Mouse (Mus musculus) neural tube, embryonic 12.5 days (tissue): ENCODE results near the gene Cnpy4. TPM values are rescaled to one million over a fixed set of nuclear protein-coding genes. Genes with fewer than 3 reads are reported as not detected.
A peak's percentile ranks its signal among the peaks of the same experiment; 100 is the strongest.
"Not testable (repeated sequence)": the region's sequence is repeated elsewhere in the genome, so short reads cannot be mapped to it uniquely, and the experiment has no call there.

Experiments used
- ATAC-seq: fragments of 200-750 bp; cut with Nextera tagmentation; 2 replicates; pipeline ENCODE4 v1.8.0; 2017; ENCODE audit warnings: low read depth, mild to moderate bottlenecking, moderate TSS enrichment, moderate library complexity; ENCODE audit not compliant: low FRiP score
- H3K27ac ChIP-seq: fragments of 300-500 bp; sonication (generic); 2 replicates; pipeline ENCODE4 v1.5.1; 2016
- H3K27me3 ChIP-seq: fragments of 300-500 bp; sonication (generic); replicated peaks from 2 replicates; pipeline ENCODE4 v1.6.1; 2016; ENCODE audit warnings: mild to moderate bottlenecking
- H3K36me3 ChIP-seq: fragments of 300-500 bp; sonication (generic); 2 replicates; pipeline ENCODE4 v1.6.1; 2016; ENCODE audit warnings: mild to moderate bottlenecking
- H3K4me1 ChIP-seq: fragments of 300-500 bp; sonication (generic); 2 replicates; pipeline ENCODE4 v1.6.1; 2016
- H3K4me2 ChIP-seq: fragments of 300-500 bp; sonication (generic); replicated peaks from 2 replicates; pipeline ENCODE4 v1.6.1; 2016; ENCODE audit warnings: mild to moderate bottlenecking
- H3K4me3 ChIP-seq: fragments of 300-500 bp; sonication (generic); 2 replicates; pipeline ENCODE4 v1.5.1; 2016
- H3K9ac ChIP-seq: fragments of 300-500 bp; sonication (generic); 2 replicates; pipeline ENCODE4 v1.6.1; 2016; ENCODE audit warnings: mild to moderate bottlenecking
- H3K9me3 ChIP-seq: fragments of 300-500 bp; sonication (generic); 2 replicates; pipeline ENCODE4 v1.6.1; 2016; ENCODE audit warnings: mild to moderate bottlenecking
- WGBS: fragments of 180-500 bp; shearing (Covaris S2); methylation state at CpG from one replicate; pipeline ENCODE4 v1.1.7; 2016; 5-methylcytosine and 5-hydroxymethylcytosine counted together
- polyA plus RNA-seq: library from polyadenylated mRNA; unstranded; fragments of >200 nt; fragmentation: Nextera tagmentation; extraction: Ambion mirVana; gene quantifications from 2 replicates; pipeline ENCODE4 v1.2.1, GENCODE M21; 2016

Gene Cnpy4
- polyA plus RNA-seq, 1 experiment from 2014 or later, result 46.8 TPM

DNA sequence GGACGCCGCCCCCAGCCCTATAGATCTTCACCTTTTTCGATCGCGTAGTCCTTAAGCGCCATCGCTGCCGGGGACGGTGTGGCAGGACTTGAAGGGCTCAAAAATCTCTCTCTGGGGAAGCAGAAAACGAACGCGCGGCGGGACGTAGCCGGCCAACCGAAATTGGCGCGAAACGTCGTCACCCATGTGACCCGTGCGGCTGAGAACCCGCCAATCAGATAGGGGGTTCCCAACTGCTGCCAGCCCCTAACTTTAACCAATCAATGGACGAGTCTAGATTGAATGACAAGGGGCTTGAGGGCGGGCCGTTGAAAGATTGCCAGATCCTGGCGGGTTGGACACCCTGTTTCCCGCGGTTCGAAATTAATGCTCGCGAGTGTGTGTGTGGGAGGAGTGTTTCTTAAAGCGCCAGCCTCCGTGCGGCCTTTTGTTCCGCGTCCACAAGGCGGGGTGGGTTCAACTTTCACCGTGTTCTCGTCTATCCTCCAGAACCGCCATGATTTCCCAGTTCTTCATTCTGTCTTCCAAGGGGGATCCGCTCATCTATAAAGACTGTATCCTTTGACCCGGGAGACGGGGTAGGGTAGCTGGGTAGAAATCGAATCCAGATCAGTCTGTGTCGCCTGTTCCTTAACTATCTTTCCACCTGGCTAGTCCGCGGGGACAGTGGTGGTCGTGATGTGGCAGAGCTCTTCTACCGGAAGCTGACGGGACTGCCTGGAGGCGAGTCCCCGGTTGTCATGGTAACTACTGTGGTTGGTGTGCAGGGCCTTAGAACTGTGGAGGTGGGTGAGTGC, 15.4 kb upstream of the Cnpy4 start, which contains the start of the genes Ap4m1 and Mcm7:
Ap4m1 (plus strand) TSS at position 308 of the 797 bp plus-strand sequence.
Mcm7 (minus strand) TSS at position 728 of the 797 bp plus-strand sequence.
- H3K4me1 ChIP-seq, result peaks cover 19% of the 10 kb centered on the region
- under 1% methylated on average over 54 of the region's 54 CpGs for WGBS
- H3K4me2 ChIP-seq, result peak within 1 kb of the TSS; percentile 78
- peak within 1 kb of the TSS; percentile 60 for H3K27ac ChIP-seq
- no peaks in the 10 kb centered on the region for H3K27me3 ChIP-seq
- peak within 1 kb of the TSS; percentile 49 for H3K9ac ChIP-seq
- peak; percentile 96 for ATAC-seq
- H3K36me3 ChIP-seq, result peaks cover 53% of the 10 kb centered on the region
- H3K9me3 ChIP-seq, result no peaks in the 10 kb centered on the region
- H3K4me3 ChIP-seq, result peak within 1 kb of the TSS; percentile 58

DNA sequence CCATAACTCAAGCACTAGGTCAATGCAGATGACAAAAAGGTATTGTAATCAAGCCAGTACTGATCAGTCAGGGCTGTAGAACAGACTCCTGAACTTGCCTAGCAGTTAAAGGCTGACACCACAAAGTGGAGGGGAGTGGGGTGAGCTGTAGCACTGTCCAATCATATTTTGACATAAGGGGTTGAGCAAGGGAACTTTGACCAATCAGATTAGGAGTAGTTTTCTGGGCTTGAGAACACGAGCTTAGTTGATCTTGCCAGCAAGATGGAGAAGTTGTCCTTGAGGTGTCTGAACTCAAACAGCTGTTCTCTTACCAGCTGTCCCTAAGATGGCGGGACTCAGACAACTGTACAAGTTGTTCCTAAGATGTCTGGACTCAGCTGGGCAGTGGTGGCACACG, 14.1 kb upstream of the Cnpy4 start:
- 85% methylated on average over 3 of the region's 3 CpGs for WGBS
- no peak for ATAC-seq
- Histone ChIP-seq H3K27ac (no peak overlapping the region), H3K4me3 (no peak overlapping the region), H3K9ac (no peak overlapping the region), H3K36me3 (peaks cover 53% of the 10 kb centered on the region), H3K4me2 (no peak overlapping the region), H3K4me1 (peaks cover 19% of the 10 kb centered on the region), H3K9me3 (no peaks in the 10 kb centered on the region), H3K27me3 (no peaks in the 10 kb centered on the region)

DNA sequence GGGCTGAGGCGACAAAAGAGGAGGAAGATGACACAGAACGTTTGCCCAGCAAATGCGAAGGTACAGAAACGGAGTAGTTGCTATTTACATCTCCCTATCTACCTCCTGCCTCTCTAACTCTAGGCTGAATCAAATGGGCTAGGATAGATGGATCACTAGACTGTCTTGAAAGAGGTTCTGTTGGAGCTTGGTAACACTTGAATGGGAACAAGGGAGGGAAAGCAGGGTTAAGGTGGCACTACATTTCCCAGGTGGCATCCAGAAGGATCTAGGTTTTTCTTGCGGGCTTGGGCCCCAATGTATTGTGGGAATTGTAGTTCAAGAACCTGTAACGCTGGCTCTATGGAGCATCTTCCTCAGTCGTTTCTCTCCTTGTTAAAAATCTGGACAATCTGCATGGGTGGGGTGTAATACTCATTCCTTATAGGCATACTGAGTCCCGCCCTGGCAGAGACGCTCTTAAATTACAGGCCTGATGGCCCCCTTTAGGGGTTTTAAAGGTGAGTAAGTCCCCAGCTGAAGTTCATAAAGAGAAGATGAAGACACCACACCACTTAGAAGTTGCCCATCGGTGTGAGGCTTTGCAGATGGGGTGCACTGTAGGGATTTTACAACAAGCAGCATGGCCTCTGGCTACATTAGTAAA, 499 bp downstream of the Cnpy4 start:
- Histone ChIP-seq H3K4me3 (peak overlapping the region; percentile 73), H3K4me2 (peak overlapping the region; percentile 72), H3K27me3 (no peaks in the 10 kb centered on the region), H3K9ac (peak overlapping the region; percentile 70), H3K27ac (no peak overlapping the region), H3K36me3 (peaks cover 44% of the 10 kb centered on the region), H3K9me3 (no peaks in the 10 kb centered on the region), H3K4me1 (peaks cover 16% of the 10 kb centered on the region)
- peak; percentile 88 for ATAC-seq
- 1% methylated on average over 10 of the region's 10 CpGs for WGBS

DNA sequence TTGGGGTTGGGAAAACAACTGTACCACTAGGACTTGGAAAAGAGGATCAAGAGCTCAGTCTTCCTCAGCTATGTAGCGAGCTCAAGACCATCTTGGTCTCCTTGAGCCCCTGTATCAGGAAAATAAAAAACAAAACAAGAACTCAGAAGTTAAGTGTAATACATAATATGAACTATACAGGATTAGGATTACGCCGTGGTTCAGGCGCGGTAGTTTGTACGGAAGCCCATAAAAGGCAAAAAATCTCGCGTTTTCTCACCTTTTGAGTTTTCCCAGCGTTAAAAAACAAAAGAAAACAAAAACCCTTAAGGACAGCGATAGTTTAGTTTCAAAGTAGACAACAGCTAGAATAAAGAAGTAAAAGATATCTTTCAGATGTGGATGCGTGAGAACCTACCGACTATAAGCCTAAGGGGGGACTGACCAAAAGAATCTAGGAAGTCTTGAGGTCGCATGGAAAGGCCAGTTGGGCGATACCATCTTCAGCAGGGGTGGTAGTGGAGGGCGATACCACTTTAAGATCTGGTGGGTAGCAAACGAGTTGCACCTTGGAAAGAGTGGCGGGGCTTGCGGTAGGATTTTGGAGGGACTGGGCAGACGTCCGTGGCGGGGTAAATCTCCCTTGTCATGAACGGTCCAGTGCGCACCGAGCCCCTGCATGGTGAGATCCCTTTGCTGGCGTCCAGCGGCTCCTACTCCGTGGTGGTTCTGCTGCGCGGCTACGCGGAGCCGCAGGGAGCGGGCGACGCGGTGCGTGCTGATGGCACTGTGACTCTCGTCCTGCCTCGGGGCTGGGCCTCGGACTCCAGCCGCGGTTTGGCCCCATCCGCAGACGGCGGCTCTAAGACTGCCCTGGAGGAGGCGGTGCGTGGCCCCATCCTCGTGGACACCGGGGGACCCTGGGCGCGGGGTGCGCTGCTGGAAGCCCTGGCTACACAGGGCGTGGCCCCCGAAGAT, 6.8 kb downstream of the Cnpy4 start, which contains the start of gene Mblac1:
Mblac1 (plus strand) TSS at position 544 of the 957 bp plus-strand sequence.
- H3K27ac ChIP-seq, result peak within 1 kb of the TSS; percentile 83
- H3K9me3 ChIP-seq, result no peaks in the 10 kb centered on the region
- no peaks in the 10 kb centered on the region; the same call in 1 of the 2 replicates for H3K4me1 ChIP-seq
- WGBS, result 9% methylated on average over 54 of the region's 54 CpGs
- H3K4me3 ChIP-seq, result peak within 1 kb of the TSS; percentile 71
- ATAC-seq, result peak; percentile 90
- peak within 1 kb of the TSS; percentile 88 for H3K4me2 ChIP-seq
- H3K9ac ChIP-seq, result peak within 1 kb of the TSS; percentile 83
- no peaks in the 10 kb centered on the region for H3K27me3 ChIP-seq
- peaks cover 35% of the 10 kb centered on the region for H3K36me3 ChIP-seq

DNA sequence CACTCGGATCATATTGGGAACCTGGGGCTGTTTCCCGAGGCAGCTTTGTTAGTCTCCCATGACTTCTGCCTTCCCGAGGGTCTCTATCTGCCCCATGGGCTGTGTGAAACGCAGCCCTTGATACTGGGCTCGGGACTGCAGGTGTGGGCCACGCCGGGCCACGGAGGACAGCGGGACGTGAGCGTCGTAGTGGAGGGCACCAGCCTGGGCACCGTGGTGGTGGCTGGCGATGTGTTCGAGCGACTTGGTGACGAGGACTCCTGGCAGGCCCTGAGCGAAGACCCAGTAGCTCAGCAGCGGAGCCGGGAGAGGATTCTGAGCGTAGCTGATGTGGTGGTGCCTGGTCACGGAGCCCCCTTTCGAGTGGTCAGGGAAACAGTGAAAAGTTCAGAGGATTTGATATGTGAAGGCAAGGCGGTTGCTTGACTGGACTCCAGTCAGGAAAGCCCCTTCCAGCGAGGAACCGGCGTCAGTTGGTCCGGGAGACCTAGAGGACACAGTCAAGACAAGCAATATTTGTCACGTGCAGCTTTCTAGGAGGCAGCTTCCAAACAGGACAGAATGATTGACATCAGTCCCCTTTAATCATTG, 7.6 kb downstream of the Cnpy4 start:
- Histone ChIP-seq H3K4me1 (no peaks in the 10 kb centered on the region; the same call in 1 of the 2 replicates), H3K27ac (peak overlapping the region; percentile 83), H3K9ac (peak overlapping the region; percentile 83), H3K27me3 (no peaks in the 10 kb centered on the region), H3K4me2 (peak overlapping the region; percentile 88), H3K4me3 (peak overlapping the region; percentile 71), H3K36me3 (peaks cover 33% of the 10 kb centered on the region), H3K9me3 (no peaks in the 10 kb centered on the region)
- 3% methylated on average over 29 of the region's 29 CpGs for WGBS
- peak; percentile 73 for ATAC-seq

DNA sequence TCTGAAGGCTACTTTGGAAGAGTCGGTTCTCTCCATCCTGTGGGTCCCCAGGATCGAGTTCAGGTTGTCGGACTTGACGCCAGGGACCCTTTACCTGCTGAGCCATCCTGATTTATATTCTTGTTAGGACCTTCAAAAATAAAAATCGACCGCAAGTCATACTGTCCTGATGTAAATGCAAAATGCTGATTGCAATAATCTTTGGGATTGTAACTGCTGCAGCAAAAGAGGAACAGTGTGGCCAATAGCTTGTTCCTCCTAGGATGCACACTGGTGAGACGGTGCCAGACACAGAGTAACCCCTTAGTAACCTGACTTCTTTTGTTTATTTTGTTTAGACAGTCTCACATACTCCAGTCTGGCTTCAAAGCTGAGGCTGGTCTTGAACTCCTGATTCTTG, 8.2 kb downstream of the Cnpy4 start:
- no peak for ATAC-seq
- H3K27ac ChIP-seq, result no peak overlapping the region

DNA sequence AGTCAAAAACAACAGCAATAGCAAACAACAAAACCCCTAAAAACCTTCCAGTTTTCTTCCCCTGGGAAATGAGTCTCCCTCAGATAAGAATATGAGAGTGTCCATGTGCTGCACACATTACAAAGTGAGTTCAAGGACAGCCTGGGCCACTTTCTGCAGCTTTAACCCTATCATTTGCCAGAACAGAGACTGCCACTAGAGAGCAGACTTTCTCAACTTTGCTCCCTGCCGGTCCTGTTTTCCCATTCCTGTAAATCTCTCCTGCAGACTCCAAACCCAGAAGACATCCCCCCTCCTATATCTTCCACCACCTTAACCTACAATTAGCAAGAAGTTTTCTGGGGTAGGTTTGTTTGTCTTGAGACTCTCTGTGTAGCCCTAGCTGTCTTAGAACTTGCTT, 12.3 kb downstream of the Cnpy4 start:
- no peak overlapping the region for H3K4me2 ChIP-seq
- H3K9ac ChIP-seq, result no peak overlapping the region
- no peaks in the 10 kb centered on the region; the same call in 1 of the 2 replicates for H3K4me1 ChIP-seq
- H3K27me3 ChIP-seq, result no peaks in the 10 kb centered on the region
- no peaks in the 10 kb centered on the region for H3K9me3 ChIP-seq
- 13% methylated on average over 1 of the region's 1 CpGs for WGBS
- H3K27ac ChIP-seq, result no peak overlapping the region
- H3K36me3 ChIP-seq, result no peaks in the 10 kb centered on the region
- ATAC-seq, result no peak
- H3K4me3 ChIP-seq, result no peak overlapping the region

More for the DNA sequence above, 8.2 kb downstream of the Cnpy4 start:
- Histone ChIP-seq H3K9me3 (no peaks in the 10 kb centered on the region), H3K4me1 (no peaks in the 10 kb centered on the region; the same call in 1 of the 2 replicates), H3K4me2 (peak overlapping the region; percentile 88), H3K9ac (no peak overlapping the region), H3K36me3 (peaks cover 30% of the 10 kb centered on the region), H3K27me3 (no peaks in the 10 kb centered on the region), H3K4me3 (0 out of 2 replicates have a peak overlapping the region, but pooled peaks have one; percentile 71)
- WGBS, result 81% methylated on average over 7 of the region's 7 CpGs

DNA sequence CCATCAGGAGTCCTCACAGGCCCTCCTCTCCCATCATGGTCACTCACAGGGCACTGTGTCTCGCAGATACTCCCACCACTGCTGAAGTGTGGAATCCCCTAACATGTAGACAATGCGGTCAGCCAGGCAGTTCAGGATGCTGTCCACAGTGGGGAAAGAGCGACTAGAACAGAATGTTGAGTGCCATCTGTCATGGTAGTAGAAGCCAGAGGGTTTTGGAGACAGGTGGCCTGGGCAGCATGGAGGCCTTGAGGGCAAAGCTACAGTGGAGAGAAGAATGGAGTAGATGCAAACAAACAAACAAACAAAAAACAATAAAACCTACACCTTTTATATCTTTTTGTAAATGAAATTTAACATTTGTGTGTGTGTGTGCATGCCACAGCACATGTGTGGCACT, 14.8 kb downstream of the Cnpy4 start:
- WGBS, result 77% methylated on average over 3 of the region's 3 CpGs
- H3K27me3 ChIP-seq, result no peaks in the 10 kb centered on the region
- H3K4me2 ChIP-seq, result no peak overlapping the region
- no peak overlapping the region for H3K27ac ChIP-seq
- no peak for ATAC-seq
- H3K36me3 ChIP-seq, result no peaks in the 10 kb centered on the region
- no peak overlapping the region for H3K9ac ChIP-seq
- H3K4me1 ChIP-seq, result no peaks in the 10 kb centered on the region
- no peak overlapping the region for H3K4me3 ChIP-seq
- H3K9me3 ChIP-seq, result no peaks in the 10 kb centered on the region

DNA sequence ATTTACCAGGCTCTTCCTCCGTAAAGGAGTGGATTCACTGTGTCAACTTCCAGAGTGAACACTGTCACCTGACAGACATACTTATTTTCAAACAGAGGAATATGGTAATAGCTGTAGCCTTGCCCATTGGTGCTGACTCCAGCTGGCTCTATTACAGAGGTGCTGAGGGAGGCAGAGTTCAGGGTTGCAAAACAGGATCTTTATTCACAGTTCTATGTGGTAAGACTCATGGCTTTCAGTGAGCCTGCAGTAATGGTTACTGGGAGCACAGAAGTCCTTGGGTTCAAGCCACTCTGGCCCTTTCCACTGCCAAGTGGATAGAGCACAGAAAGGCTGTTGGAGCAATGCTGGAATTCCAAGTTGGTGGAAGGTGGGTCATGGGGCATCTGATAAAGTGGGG, 20.0 kb downstream of the Cnpy4 start:
- Histone ChIP-seq H3K36me3 (no peaks in the 10 kb centered on the region), H3K27ac (no peak overlapping the region), H3K4me1 (no peaks in the 10 kb centered on the region)

DNA sequence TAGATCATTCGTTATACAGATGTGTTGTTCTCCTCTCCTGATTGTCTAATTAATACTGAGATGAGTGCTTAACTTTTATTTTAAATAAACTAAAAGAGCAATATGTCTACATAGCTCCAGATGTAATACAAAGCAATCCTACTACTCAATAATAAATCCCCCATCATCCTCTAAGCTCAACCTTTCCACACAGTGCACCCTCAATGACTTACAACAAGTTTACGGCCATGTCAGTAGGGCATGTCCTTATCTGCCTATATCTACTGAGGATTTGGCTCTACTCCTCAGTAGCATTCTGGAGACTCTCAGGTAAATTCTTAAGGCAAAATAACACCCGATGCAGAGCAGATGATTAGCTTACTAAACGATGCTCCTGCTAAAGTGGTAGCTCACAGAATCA, 20.6 kb downstream of the Cnpy4 start:
- no peak overlapping the region for H3K4me2 ChIP-seq
- no peaks in the 10 kb centered on the region for H3K36me3 ChIP-seq
- no peak for ATAC-seq
- H3K9me3 ChIP-seq, result no peaks in the 10 kb centered on the region
- 86% methylated on average over 4 of the region's 4 CpGs for WGBS
- no peak overlapping the region for H3K4me3 ChIP-seq
- no peaks in the 10 kb centered on the region for H3K4me1 ChIP-seq
- H3K27me3 ChIP-seq, result no peaks in the 10 kb centered on the region
- no peak overlapping the region for H3K9ac ChIP-seq
- no peak overlapping the region for H3K27ac ChIP-seq

More for the DNA sequence above, 20.0 kb downstream of the Cnpy4 start:
- no peak for ATAC-seq
- no peaks in the 10 kb centered on the region for H3K9me3 ChIP-seq
- no peak overlapping the region for H3K4me3 ChIP-seq
- no peak overlapping the region for H3K4me2 ChIP-seq
- H3K27me3 ChIP-seq, result no peaks in the 10 kb centered on the region
- 89% methylated on average over 1 of the region's 1 CpGs for WGBS
- H3K9ac ChIP-seq, result no peak overlapping the region

DNA sequence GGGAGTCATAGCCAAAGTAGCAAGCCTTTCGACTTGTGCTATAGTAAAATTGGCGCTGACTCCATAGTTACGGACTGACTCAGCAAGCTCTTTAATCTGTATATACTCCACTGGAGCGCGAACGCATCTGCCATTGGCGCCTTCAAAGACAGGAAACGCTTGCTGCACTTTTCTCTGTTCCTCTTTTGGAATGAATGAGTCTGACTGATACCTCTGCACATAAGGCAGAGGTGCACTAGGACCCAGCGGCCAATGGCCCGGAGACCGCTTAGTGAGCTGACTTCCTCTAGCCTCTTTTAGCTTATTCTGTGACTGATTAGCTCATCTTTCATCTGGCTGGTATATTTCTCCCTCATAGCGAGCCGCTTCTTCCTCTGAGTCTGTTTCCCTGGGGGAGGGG, 29.3 kb downstream of the Cnpy4 start:
- H3K9ac ChIP-seq, H3K4me2 ChIP-seq, H3K4me1 ChIP-seq, H3K4me3 ChIP-seq, ATAC-seq, H3K27me3 ChIP-seq, H3K27ac ChIP-seq, H3K36me3 ChIP-seq: not testable (repeated sequence)
- 94% methylated on average over 13 of the region's 13 CpGs for whole genome bisulfite sequencing
- H3K9me3 ChIP-seq, result peaks cover 16% of the 10 kb centered on the region
